Comparison of ENCODE assay signal across 8 mouse cellular contexts in genomic region chr6:87981030-87981485, GRCm38 (mm10). TPM values are rescaled to one million over a fixed set of nuclear protein-coding genes. Genes with fewer than 3 reads are reported as not detected.
DNase-seq lines count a peak whose midpoint lies in the region; ATAC-seq lines count a peak whose summit lies in the region.

No protein-coding gene starts in this region.

- peak overlapping the region; percentile 70 for H3K4me2 ChIP-seq in embryonic facial prominence, embryonic 14.5 days (ENCODE audit: low read depth, low read length)
- H3K4me2 ChIP-seq in intestine, embryonic 14.5 days (ENCODE audit: low read length) = peak overlapping the region; percentile 72

- 0% methylated on average over 17 of the region's 56 CpGs for WGBS in embryonic facial prominence, embryonic 14.5 days
- under 1% methylated on average over 51 of the region's 56 CpGs for WGBS in intestine, embryonic 14.5 days

- DNase-seq in layer of hippocampus, postnatal 10 days (ENCODE audit: low spot score in 2 of 2) = peak; percentile 46 to 58
- no peak for DNase-seq in layer of hippocampus, adult 9-10 months (ENCODE audit: low spot score)
- DNase-seq in ZHBTc4 (ENCODE audit: low read depth, low spot score) = peak; percentile 71
- DNase-seq in embryonic facial prominence, embryonic 14.5 days (ENCODE audit: low spot score) = peak; percentile 31
- no peak for DNase-seq in intestine, embryonic 14.5 days (ENCODE audit: low spot score)
- peak; percentile 32 for DNase-seq in mesoderm, embryonic 11.5 days (ENCODE audit: low read depth, low spot score)
- peak; percentile 57 for DNase-seq in testis, postnatal 10 days (ENCODE audit: low spot score)
- DNase-seq in left cerebral cortex, adult 11 months (ENCODE audit: low spot score) = no peak

- H3K9ac ChIP-seq in embryonic facial prominence, embryonic 14.5 days (ENCODE audit: low read depth, low read length) = peak overlapping the region; percentile 81
- peak overlapping the region; percentile 78 for H3K9ac ChIP-seq in intestine, embryonic 14.5 days (ENCODE audit: low read length)

- H3K9me3 ChIP-seq in embryonic facial prominence, embryonic 14.5 days (ENCODE audit: control insufficient read depth, low read length) = no peaks in the 10 kb centered on the region
- H3K9me3 ChIP-seq in intestine, embryonic 14.5 days (ENCODE audit: control insufficient read depth, low read length) = no peaks in the 10 kb centered on the region

- no peaks in the 10 kb centered on the region for H3K27me3 ChIP-seq in embryonic facial prominence, embryonic 14.5 days (replicated peaks; ENCODE audit: control insufficient read depth, insufficient read depth, low read length)
- H3K27me3 ChIP-seq in intestine, embryonic 14.5 days (replicated peaks; ENCODE audit: control insufficient read depth, insufficient read depth, low read length) = no peaks in the 10 kb centered on the region

- peaks cover 18% of the 10 kb centered on the region; the same call in 1 of the 2 replicates for H3K36me3 ChIP-seq in embryonic facial prominence, embryonic 14.5 days (ENCODE audit: control insufficient read depth, insufficient read depth, low read length)
- H3K36me3 ChIP-seq in intestine, embryonic 14.5 days (ENCODE audit: control insufficient read depth, insufficient read depth, low read length) = peaks cover 7% of the 10 kb centered on the region

- H3K4me3 ChIP-seq in embryonic facial prominence, embryonic 14.5 days (ENCODE audit: low read depth, low read length) = peak overlapping the region; percentile 77
- H3K4me3 ChIP-seq in intestine, embryonic 14.5 days (ENCODE audit: low read depth, low read length) = peak overlapping the region; percentile 95

- H3K27ac ChIP-seq in embryonic facial prominence, embryonic 14.5 days (replicated peaks; ENCODE audit: low read depth, low read length) = peak overlapping the region; percentile 87
- H3K27ac ChIP-seq in intestine, embryonic 14.5 days (ENCODE audit: low read depth) = peak overlapping the region; percentile 83

- peaks cover 8% of the 10 kb centered on the region; the same call in 1 of the 2 replicates for H3K4me1 ChIP-seq in embryonic facial prominence, embryonic 14.5 days (ENCODE audit: control insufficient read depth, insufficient read depth, low read length)
- H3K4me1 ChIP-seq in intestine, embryonic 14.5 days (replicated peaks; ENCODE audit: control insufficient read depth, insufficient read depth, low read length) = peaks cover 9% of the 10 kb centered on the region

- peak; percentile 32 for ATAC-seq in embryonic facial prominence, embryonic 14.5 days (ENCODE audit: low read depth)
- ATAC-seq in intestine, embryonic 14.5 days (replicated peaks; ENCODE audit: low FRiP score, low TSS enrichment, low read depth) = peak; percentile 37

RNA-seq across cellular contexts. Expression of gene H1fx, which starts 0.4 kb away (rescaled TPM):
- 10 to 100 TPM; 89.7 to 93.5 TPM for total RNA-seq in layer of hippocampus, postnatal 10 days (2021)
- 28.7 and 33.0 TPM in 2 replicates for polyA plus RNA-seq in embryonic facial prominence, embryonic 14.5 days (2014; fragmentation: Nextera tagmentation; extraction: Ambion mirVana)
- 18.5 and 21.1 TPM in 2 replicates for polyA plus RNA-seq in intestine, embryonic 14.5 days (2014; fragmentation: Nextera tagmentation; extraction: Ambion mirVana)

Comparison
In these comparisons a context has a peak if more than half of its experiments do, and no peak if none do; other contexts are left out.
1. DNase-seq: peak in layer of hippocampus, postnatal 10 days (2 of 2), ZHBTc4 (single experiment), embryonic facial prominence, embryonic 14.5 days (single experiment), mesoderm, embryonic 11.5 days (single experiment) and testis, postnatal 10 days (single experiment); none in layer of hippocampus, adult 9-10 months (single experiment), intestine, embryonic 14.5 days (single experiment) and left cerebral cortex, adult 11 months (single experiment).